Mouse (Mus musculus) G1E (cell line): ENCODE data around the gene Macrod2. TPM values are rescaled to one million over a fixed set of nuclear protein-coding genes. Genes with fewer than 3 reads are reported as not detected.

Experiments
- ATAC-seq: 2 replicates; pipeline ENCODE4 v1.8.0; 2016; ENCODE audit warnings: mild to moderate bottlenecking; ENCODE audit not compliant: insufficient number of reproducible peaks, poor library complexity, low FRiP score, severe bottlenecking; ENCODE audit errors: extremely low read depth
- DNase-seq: peaks from one replicate; pipeline ENCODE4 v3.0.0; 2012; ENCODE audit warnings: low spot score
- H3K27me3 ChIP-seq: 2 replicates; pipeline ENCODE4 v1.6.1; 2012; ENCODE audit warnings: mild to moderate bottlenecking, low read length, inconsistent platforms; ENCODE audit not compliant: insufficient read depth
- H3K36me3 ChIP-seq: replicated peaks from 2 replicates; pipeline ENCODE3; 2012; ENCODE audit warnings: mild to moderate bottlenecking, inconsistent platforms
- H3K4me1 ChIP-seq: 2 replicates; pipeline ENCODE4 v1.6.1; 2012; ENCODE audit warnings: low read depth, low read length, inconsistent platforms, mixed read lengths; ENCODE audit not compliant: insufficient read depth
- H3K4me3 ChIP-seq: 2 replicates; pipeline ENCODE4 v1.5.1; 2012; ENCODE audit warnings: low read depth, mild to moderate bottlenecking, inconsistent platforms, low read length, moderate library complexity, mixed read lengths
- H3K9me3 ChIP-seq: replicated peaks from 2 replicates; pipeline ENCODE4 v1.6.1; 2012; ENCODE audit warnings: inconsistent platforms
- CTCF ChIP-seq: IDR thresholded peaks from 2 replicates; pipeline ENCODE4 v1.5.1; 2012; ENCODE audit warnings: low read depth, low read length, inconsistent platforms, mixed read lengths
- GATA1 ChIP-seq: IDR thresholded peaks from 2 replicates; pipeline ENCODE4 v1.6.1; 2012; ENCODE audit warnings: borderline replicate concordance, low read length, inconsistent platforms, mixed read lengths
- GATA2 ChIP-seq: IDR thresholded peaks from 2 replicates; pipeline ENCODE4 v1.6.1; 2012; ENCODE audit warnings: low read depth, low read length, inconsistent platforms, borderline replicate concordance
- POLR2AphosphoS5 ChIP-seq: IDR thresholded peaks from 2 replicates; pipeline ENCODE4 v1.6.1; 2012; ENCODE audit warnings: low read depth, low read length, inconsistent platforms; ENCODE audit not compliant: insufficient replicate concordance
- TAL1 ChIP-seq: conservative IDR thresholded peaks from 2 replicates; pipeline ENCODE4 v1.6.1; 2012; ENCODE audit warnings: low read depth, low read length, inconsistent platforms, mixed read lengths
- polyA plus RNA-seq: library from polyadenylated mRNA; stranded (reverse); fragments of >175 nt; gene quantifications from 2 replicates; pipeline ENCODE4 v1.2.3, GENCODE M21; 2012
- total RNA-seq, 2 experiments: library from RNA; stranded (forward) in 1 of 2; stranded (reverse) in 1 of 2; fragments of 200-1000 nt in 1 of 2; fragments of >200 nt in 1 of 2; fragmentation: Nextera tagmentation in 1 of 2; gene quantifications; 2 replicates each; pipeline ENCODE4 v1.2.3; 2014 to 2017

Gene Macrod2
- total and polyA plus RNA-seq, 3 experiments = 0.38 TPM; not detected in 2

DNA sequence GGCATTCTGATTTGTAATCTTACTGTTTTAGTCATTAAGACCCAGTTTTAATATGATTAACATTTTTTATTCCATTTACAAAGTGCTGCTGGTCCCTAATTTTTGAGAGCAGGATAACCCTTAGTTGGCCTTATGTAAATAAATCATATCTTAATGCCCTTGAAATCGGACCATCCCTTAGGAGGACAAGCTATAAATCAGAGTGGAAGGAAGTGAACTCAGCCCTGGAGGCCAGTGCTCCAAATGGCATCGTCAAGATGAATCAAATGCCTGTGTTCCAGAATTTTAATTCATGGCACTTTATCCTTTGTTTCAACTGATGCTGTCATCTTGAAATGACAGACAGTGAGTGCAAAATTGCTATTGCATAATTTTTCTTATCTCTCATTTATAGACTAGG is 1046.8 kb downstream of the Macrod2 start:
- Histone ChIP-seq H3K9me3 (0 out of 2 replicates have a peak, but pooled peaks cover 4% of the 10 kb centered on the region), H3K4me3 (no peak overlapping the region), H3K27me3 (no peaks in the 10 kb centered on the region), H3K4me1 (no peaks in the 10 kb centered on the region), H3K36me3 (no peaks in the 10 kb centered on the region)
- TF ChIP-seq POLR2AphosphoS5 = no peak
- no peak for TF ChIP-seq TAL1
- no peak for TF ChIP-seq GATA1
- TF ChIP-seq GATA2 = no peak
- TF ChIP-seq CTCF = no peak
- ATAC-seq (no peak), DNase-seq (no peak)

GRCm38 (mm10) chr2:141449078-141449680 is 1054.1 kb downstream of the Macrod2 start:
- Histone ChIP-seq H3K4me3 (no peak overlapping the region), H3K4me1 (no peaks in the 10 kb centered on the region), H3K9me3 (peaks cover 4% of the 10 kb centered on the region; the same call in 1 of the 2 replicates), H3K36me3 (no peaks in the 10 kb centered on the region), H3K27me3 (no peaks in the 10 kb centered on the region)
- no peak for ATAC-seq
- TF ChIP-seq CTCF = no peak
- no peak for TF ChIP-seq GATA1
- no peak for TF ChIP-seq TAL1
- no peak for TF ChIP-seq POLR2AphosphoS5
- no peak for TF ChIP-seq GATA2
- DNase-seq = no peak

DNA sequence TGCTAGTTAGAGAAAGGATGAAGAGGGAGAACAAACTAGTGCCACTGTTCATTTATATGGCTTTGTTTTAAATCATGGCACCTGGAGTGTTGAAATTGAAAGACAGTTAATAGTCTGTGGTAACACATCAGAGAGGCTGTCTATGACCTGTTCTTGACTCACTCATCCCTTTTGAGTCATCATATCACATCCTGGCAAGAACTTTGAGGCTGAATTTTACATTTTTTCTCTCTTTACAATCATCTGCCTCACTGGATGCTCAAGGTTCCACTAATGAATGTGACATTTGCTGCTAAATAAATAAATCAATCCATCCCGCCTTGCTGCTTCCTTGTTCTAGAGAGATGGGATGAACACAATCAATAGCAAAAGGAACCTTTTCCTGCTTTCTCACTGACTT is 1068.8 kb downstream of the Macrod2 start:
- H3K4me1 ChIP-seq = no peaks in the 10 kb centered on the region
- no peaks in the 10 kb centered on the region for H3K36me3 ChIP-seq
- no peak overlapping the region for H3K4me3 ChIP-seq
- H3K27me3 ChIP-seq = no peaks in the 10 kb centered on the region
- peaks cover 6% of the 10 kb centered on the region; the same call in 1 of the 2 replicates for H3K9me3 ChIP-seq
- ATAC-seq (no peak), DNase-seq (no peak)
- TF ChIP-seq GATA2 = no peak
- TF ChIP-seq TAL1 = no peak
- no peak for TF ChIP-seq GATA1
- TF ChIP-seq CTCF = no peak
- no peak for TF ChIP-seq POLR2AphosphoS5

- ATAC-seq = no peak
- Histone ChIP-seq H3K4me3 (no peak overlapping the region), H3K9me3 (peaks cover 5% of the 10 kb centered on the region)
Observed at GRCm38 (mm10) chr2:141472791-141473190, 1077.7 kb downstream of the Macrod2 start.

GRCm38 (mm10) chr2:141477585-141477984 is 1082.5 kb downstream of the Macrod2 start:
- TF ChIP-seq GATA1 (no peak), GATA2 (no peak), POLR2AphosphoS5 (no peak), CTCF (no peak), TAL1 (no peak)
- Histone ChIP-seq H3K4me3 (no peak overlapping the region), H3K4me1 (no peaks in the 10 kb centered on the region), H3K9me3 (peaks cover 10% of the 10 kb centered on the region), H3K36me3 (no peaks in the 10 kb centered on the region), H3K27me3 (no peaks in the 10 kb centered on the region)
- ATAC-seq (no peak), DNase-seq (no peak)

More at GRCm38 (mm10) chr2:141472791-141473190, 1077.7 kb downstream of the Macrod2 start:
- DNase-seq = no peak
- Histone ChIP-seq H3K36me3 (no peaks in the 10 kb centered on the region), H3K4me1 (no peaks in the 10 kb centered on the region), H3K27me3 (no peaks in the 10 kb centered on the region)
- TF ChIP-seq GATA1 = no peak
- no peak for TF ChIP-seq GATA2
- TF ChIP-seq TAL1 = no peak
- no peak for TF ChIP-seq CTCF
- no peak for TF ChIP-seq POLR2AphosphoS5

GRCm38 (mm10) chr2:141490518-141490917 is 1095.4 kb downstream of the Macrod2 start:
- TF ChIP-seq CTCF (no peak), POLR2AphosphoS5 (no peak), GATA1 (no peak), TAL1 (no peak), GATA2 (no peak)
- H3K27me3 ChIP-seq = no peaks in the 10 kb centered on the region
- H3K36me3 ChIP-seq = no peaks in the 10 kb centered on the region
- no peaks in the 10 kb centered on the region for H3K4me1 ChIP-seq
- DNase-seq (no peak), ATAC-seq (no peak)
- H3K4me3 ChIP-seq = no peak overlapping the region
- no peaks in the 10 kb centered on the region for H3K9me3 ChIP-seq
